Mouse (Mus musculus): ENCODE measurements around the gene Qrich2. TPM values are rescaled to one million over a fixed set of nuclear protein-coding genes. Genes with fewer than 3 reads are reported as not detected.
"Not testable (repeated sequence)": the region's sequence is repeated elsewhere in the genome, so short reads cannot be mapped to it uniquely, and the experiment has no call there.

The Qrich2 gene
- polyA plus RNA-seq, 1 experiment from 2014 or later = 0.21 TPM

GRCm38 (mm10) chr11:116421102-116421501 is 44.9 kb downstream of the Qrich2 start:
- no peak for DNase-seq (ENCODE audit: low spot score)
- Histone ChIP-seq H3K4me1 (peaks cover 16% of the 10 kb centered on the region), H3K4me3 (no peak overlapping the region), H3K9me3 (replicated peaks) (no peaks in the 10 kb centered on the region), H3K27me3 (ENCODE audit: low read depth, poor library complexity, severe bottlenecking) (no peaks in the 10 kb centered on the region), H3K27ac (replicated peaks) (no peak overlapping the region), H3K36me3 (no peaks in the 10 kb centered on the region)
- 74% methylated on average over 6 of the region's 6 CpGs for WGBS

- no peaks in the 10 kb centered on the region for H3K36me3 ChIP-seq
- H3K4me3 ChIP-seq = no peak overlapping the region
- H3K9me3 ChIP-seq (replicated peaks) = no peaks in the 10 kb centered on the region
- WGBS = 84% methylated on average over 6 of the region's 6 CpGs
- no peak for DNase-seq (ENCODE audit: low spot score)
- H3K27ac ChIP-seq (replicated peaks) = peak overlapping the region; percentile 50
- peaks cover 16% of the 10 kb centered on the region for H3K4me1 ChIP-seq
- H3K27me3 ChIP-seq (ENCODE audit: low read depth, poor library complexity, severe bottlenecking) = peaks cover 8% of the 10 kb centered on the region
Observed at GRCm38 (mm10) chr11:116418841-116419462, 47.1 kb downstream of the Qrich2 start.

- WGBS = 19% methylated on average over 2 of the region's 2 CpGs
- no peaks in the 10 kb centered on the region for H3K9me3 ChIP-seq (replicated peaks)
- H3K4me3 ChIP-seq = no peak overlapping the region
- peak overlapping the region; percentile 50 for H3K27ac ChIP-seq (replicated peaks)
- H3K4me1 ChIP-seq = peaks cover 19% of the 10 kb centered on the region
- peaks cover 15% of the 10 kb centered on the region for H3K27me3 ChIP-seq (ENCODE audit: low read depth, poor library complexity, severe bottlenecking)
- peak; percentile 53 for DNase-seq (ENCODE audit: low spot score)
- no peaks in the 10 kb centered on the region for H3K36me3 ChIP-seq
Observed at GRCm38 (mm10) chr11:116418194-116418840, 47.7 kb downstream of the Qrich2 start.

GRCm38 (mm10) chr11:116417054-116417453 is 49.0 kb downstream of the Qrich2 start:
- 90% methylated on average over 5 of the region's 5 CpGs for WGBS
- Histone ChIP-seq H3K27me3 (ENCODE audit: low read depth, poor library complexity, severe bottlenecking) (peaks cover 21% of the 10 kb centered on the region), H3K4me3 (no peak overlapping the region), H3K27ac (replicated peaks) (no peak overlapping the region), H3K36me3 (no peaks in the 10 kb centered on the region), H3K4me1 (peaks cover 31% of the 10 kb centered on the region), H3K9me3 (replicated peaks) (no peaks in the 10 kb centered on the region)
- no peak for DNase-seq (ENCODE audit: low spot score)

- WGBS = 75% methylated on average over 6 of the region's 6 CpGs
- H3K27ac ChIP-seq (replicated peaks) = no peak overlapping the region
Observed at GRCm38 (mm10) chr11:116416196-116416943, 49.7 kb downstream of the Qrich2 start.

GRCm38 (mm10) chr11:116413631-116414022 is 52.4 kb downstream of the Qrich2 start:
- 88% methylated on average over 4 of the region's 4 CpGs for WGBS
- H3K4me1 ChIP-seq = peaks cover 43% of the 10 kb centered on the region
- H3K36me3 ChIP-seq = 0 out of 2 replicates have a peak, but pooled peaks cover 5% of the 10 kb centered on the region
- no peaks in the 10 kb centered on the region for H3K9me3 ChIP-seq (replicated peaks)
- peak overlapping the region; percentile 95 for H3K27ac ChIP-seq (replicated peaks)
- peak overlapping the region; percentile 84 for H3K4me3 ChIP-seq
- peaks cover 32% of the 10 kb centered on the region for H3K27me3 ChIP-seq (ENCODE audit: low read depth, poor library complexity, severe bottlenecking)
- no peak for DNase-seq (ENCODE audit: low spot score)

More at GRCm38 (mm10) chr11:116416196-116416943, 49.7 kb downstream of the Qrich2 start:
- Histone ChIP-seq H3K9me3 (replicated peaks) (no peaks in the 10 kb centered on the region), H3K4me1 (peaks cover 38% of the 10 kb centered on the region), H3K27me3 (ENCODE audit: low read depth, poor library complexity, severe bottlenecking) (peaks cover 28% of the 10 kb centered on the region), H3K36me3 (no peaks in the 10 kb centered on the region), H3K4me3 (no peak overlapping the region)
- DNase-seq (ENCODE audit: low spot score) = no peak

GRCm38 (mm10) chr11:116412904-116413630 is 53.0 kb downstream of the Qrich2 start, which contains the start of gene Rnf157:
TSS of gene Rnf157 (minus strand) at chr11:116413032.
- DNase-seq (ENCODE audit: low spot score) = peak; percentile 87
- H3K36me3 ChIP-seq = 0 out of 2 replicates have a peak, but pooled peaks cover 5% of the 10 kb centered on the region
- WGBS = 2% methylated on average over 78 of the region's 82 CpGs
- H3K27me3 ChIP-seq (ENCODE audit: low read depth, poor library complexity, severe bottlenecking) = peaks cover 32% of the 10 kb centered on the region
- peak within 1 kb of the TSS; percentile 95 for H3K27ac ChIP-seq (replicated peaks)
- peak within 1 kb of the TSS; percentile 84 for H3K4me3 ChIP-seq
- peaks cover 37% of the 10 kb centered on the region for H3K4me1 ChIP-seq
- H3K9me3 ChIP-seq (replicated peaks) = no peaks in the 10 kb centered on the region

- Histone ChIP-seq H3K36me3 (peaks cover 7% of the 10 kb centered on the region; the same call in 1 of the 2 replicates), H3K4me3 (peak overlapping the region; percentile 84), H3K4me1 (peaks cover 35% of the 10 kb centered on the region), H3K27me3 (ENCODE audit: low read depth, poor library complexity, severe bottlenecking) (peaks cover 32% of the 10 kb centered on the region), H3K9me3 (replicated peaks) (no peaks in the 10 kb centered on the region), H3K27ac (replicated peaks) (peak overlapping the region; percentile 95)
- 1% methylated on average over 76 of the region's 76 CpGs for WGBS
- peak; percentile 57 for DNase-seq (ENCODE audit: low spot score)
Observed at GRCm38 (mm10) chr11:116412028-116412827, 53.8 kb downstream of the Qrich2 start.

GRCm38 (mm10) chr11:116411582-116411981 is 54.5 kb downstream of the Qrich2 start:
- peak overlapping the region; percentile 84 for H3K4me3 ChIP-seq
- no peak for DNase-seq (ENCODE audit: low spot score)
- H3K4me1 ChIP-seq = peaks cover 32% of the 10 kb centered on the region
- peaks cover 9% of the 10 kb centered on the region; the same call in 1 of the 2 replicates for H3K36me3 ChIP-seq
- H3K9me3 ChIP-seq (replicated peaks) = no peaks in the 10 kb centered on the region
- H3K27ac ChIP-seq (replicated peaks) = no peak overlapping the region
- 13% methylated on average over 6 of the region's 6 CpGs for WGBS
- H3K27me3 ChIP-seq (ENCODE audit: low read depth, poor library complexity, severe bottlenecking) = peaks cover 32% of the 10 kb centered on the region

GRCm38 (mm10) chr11:116410415-116410814 is 55.6 kb downstream of the Qrich2 start:
- not testable (repeated sequence) for H3K4me3 ChIP-seq; H3K9me3 ChIP-seq (replicated peaks); DNase-seq (ENCODE audit: low spot score); H3K27ac ChIP-seq (replicated peaks)
- Histone ChIP-seq H3K36me3 (peaks cover 12% of the 10 kb centered on the region; the same call in 1 of the 2 replicates), H3K4me1 (peaks cover 31% of the 10 kb centered on the region), H3K27me3 (ENCODE audit: low read depth, poor library complexity, severe bottlenecking) (peaks cover 32% of the 10 kb centered on the region)
- WGBS = 95% methylated on average over 4 of the region's 4 CpGs

- 94% methylated on average over 3 of the region's 3 CpGs for WGBS
- H3K9me3 ChIP-seq (replicated peaks) = no peaks in the 10 kb centered on the region
- H3K27ac ChIP-seq (replicated peaks) = no peak overlapping the region
- H3K36me3 ChIP-seq = peaks cover 20% of the 10 kb centered on the region
- no peak overlapping the region for H3K4me3 ChIP-seq
- H3K4me1 ChIP-seq = peaks cover 31% of the 10 kb centered on the region
- H3K27me3 ChIP-seq (ENCODE audit: low read depth, poor library complexity, severe bottlenecking) = peaks cover 25% of the 10 kb centered on the region
- no peak for DNase-seq (ENCODE audit: low spot score)
Observed at GRCm38 (mm10) chr11:116409008-116409407, 57.0 kb downstream of the Qrich2 start.
